Comparison of ENCODE assay signal across 9 mouse cellular contexts in genomic region chr9:45935628-45936210, GRCm38 (mm10). TPM values are rescaled to one million over a fixed set of nuclear protein-coding genes. Genes with fewer than 3 reads are reported as not detected.
A peak's percentile ranks its signal among the peaks of the same experiment; 100 is the strongest.
DNase-seq lines count a peak whose midpoint lies in the region; ATAC-seq and TF ChIP-seq lines count a peak whose summit lies in the region.
"Had no signal": no experiment of that assay in that cellular context is flagged by ENCODE, and none has a peak within 500 bp of the region (broad histone marks: within the 10 kb centered on the region; RNA-seq: fewer than 3 reads in every experiment).

Tagln (minus strand) TSS chr9:45936058.

- H3K27me3 ChIP-seq in midbrain, embryonic 11.5 days (ENCODE audit: control insufficient read depth, insufficient read depth, low read length), result no peaks in the 10 kb centered on the region

- H3K27ac ChIP-seq in midbrain, embryonic 11.5 days (ENCODE audit: low read depth, low read length), result no peak within 1 kb of the TSS
- H3K27ac ChIP-seq in layer of hippocampus, adult 2 months, result no peak within 1 kb of the TSS

- no peak within 1 kb of the TSS for H3K4me3 ChIP-seq in midbrain, embryonic 11.5 days (ENCODE audit: low read depth, low read length)
- no peak within 1 kb of the TSS for H3K4me3 ChIP-seq in layer of hippocampus, adult 2 months

- ATAC-seq in midbrain, embryonic 11.5 days (ENCODE audit: low FRiP score), result no peak
- no peak for ATAC-seq in erythroid progenitor cell, adult 5-6 weeks (replicated peaks; ENCODE audit: low FRiP score, poor library complexity, severe bottlenecking)

- DNase-seq in heart, adult 11 months, result peak; percentile 93
- DNase-seq in heart, adult 9 months (ENCODE audit: low spot score in 2 of 2), result no peak
- DNase-seq in embryo, embryonic 10 days (ENCODE audit: low spot score), result peak; percentile 43
- DNase-seq in heart, adult 18-20 months, result no peak
- DNase-seq in kidney, postnatal 10 days, result peak; percentile 80
- DNase-seq in midbrain, embryonic 11.5 days (ENCODE audit: low spot score, missing footprints), result peak; percentile 84
- no peak for DNase-seq in layer of hippocampus, adult 2 months (ENCODE audit: low spot score in 2 of 2)

- H3K4me1 ChIP-seq in midbrain, embryonic 11.5 days (ENCODE audit: control insufficient read depth, insufficient read depth, low read length), result no peaks in the 10 kb centered on the region

- H3K36me3 ChIP-seq in midbrain, embryonic 11.5 days (ENCODE audit: control insufficient read depth, insufficient read depth, low read length), result peaks cover 2% of the 10 kb centered on the region; the same call in 1 of the 2 replicates

- H3K9me3 ChIP-seq in midbrain, embryonic 11.5 days (ENCODE audit: control insufficient read depth, low read length), result no peaks in the 10 kb centered on the region

- 9% methylated on average over 21 of the region's 21 CpGs for WGBS in midbrain, embryonic 11.5 days

- H3K9ac ChIP-seq in midbrain, embryonic 11.5 days (ENCODE audit: low read length), result peak within 1 kb of the TSS; percentile 51

- H3K4me2 ChIP-seq in midbrain, embryonic 11.5 days, result peak within 1 kb of the TSS; percentile 30

- no peak for TF ChIP-seq CTCF in layer of hippocampus, adult 2 months (conservative IDR thresholded peaks at IDR 0.05)

RNA-seq across cellular contexts. Expression of gene Tagln, which starts in this region (rescaled TPM):
- 10 to 100 TPM; 68.3 to 71.6 TPM for total RNA-seq in heart, adult 18-20 months (2021)
- polyA plus RNA-seq in midbrain, embryonic 11.5 days (2014; fragmentation: Nextera tagmentation; extraction: Ambion mirVana), result 27.9 TPM in 2 replicates
- not detected in 2 replicates for total RNA-seq in erythroid progenitor cell, adult 5-6 weeks (2015; ENCODE audit: low replicate concordance)
- total RNA-seq in erythroid progenitor cell, adult 5-6 weeks (2017; ENCODE audit: low replicate concordance), result not detected in 2 replicates
- total RNA-seq in layer of hippocampus, adult 2 months (2021), result 10 to 100 TPM in 1 of 2 experiments, 1 to 10 TPM in 1; 7.0 to 13.2 TPM
- total RNA-seq: hematopoietic stem cell, adult 5-6 weeks had no signal

Comparison
In these comparisons a context has a peak if more than half of its experiments do, and no peak if none do; other contexts are left out.
1. RNA of gene Tagln (total RNA-seq): 68.3 to 71.6 TPM in heart, adult 18-20 months and 7.0 to 13.2 TPM in layer of hippocampus, adult 2 months; not detected in erythroid progenitor cell, adult 5-6 weeks; every median in the first group is over 4 times any median in the second.
2. RNA of gene Tagln (total RNA-seq): 68.3 to 71.6 TPM in heart, adult 18-20 months; 7.0 to 13.2 TPM in layer of hippocampus, adult 2 months; every median in the first group is over 4 times any median in the second.
3. DNase-seq: peak in heart, adult 11 months (single experiment), embryo, embryonic 10 days (single experiment), kidney, postnatal 10 days (single experiment) and midbrain, embryonic 11.5 days (single experiment); none in heart, adult 9 months (0 of 2), heart, adult 18-20 months (0 of 2) and layer of hippocampus, adult 2 months (0 of 2).